Comparison of ENCODE assay signal across 8 mouse cellular contexts in genomic region chr6:91842897-91843627, GRCm38 (mm10). TPM values are rescaled to one million over a fixed set of nuclear protein-coding genes. Genes with fewer than 3 reads are reported as not detected.
DNase-seq lines count a peak whose midpoint lies in the region; ATAC-seq and TF ChIP-seq lines count a peak whose summit lies in the region.

No protein-coding gene starts in this region.

- no peak for TF ChIP-seq POLR2A in kidney, adult 2 months (IDR thresholded peaks at IDR 0.05; ENCODE audit: low read depth, low read length)
- TF ChIP-seq POLR2A in cortical plate, adult 2 months (IDR thresholded peaks at IDR 0.05; ENCODE audit: extremely low read depth, insufficient read depth, low read length): no peak

- H3K4me1 ChIP-seq in kidney, postnatal 0 days (replicated peaks; ENCODE audit: insufficient read depth, low read length): 0 out of 2 replicates have a peak, but pooled peaks cover 4% of the 10 kb centered on the region
- H3K4me1 ChIP-seq in kidney, adult 2 months (ENCODE audit: control insufficient read depth, insufficient read depth, low read length): no peaks in the 10 kb centered on the region
- no peaks in the 10 kb centered on the region for H3K4me1 ChIP-seq in cortical plate, adult 2 months (ENCODE audit: control insufficient read depth, insufficient read depth, low read length)
- H3K4me1 ChIP-seq in hindbrain, embryonic 10.5 days (replicated peaks): peaks cover 37% of the 10 kb centered on the region
- peaks cover 24% of the 10 kb centered on the region for H3K4me1 ChIP-seq in midbrain, embryonic 14.5 days (ENCODE audit: control insufficient read depth, insufficient read depth, low read length)

- peak overlapping the region; percentile 77 for H3K4me2 ChIP-seq in kidney, postnatal 0 days (ENCODE audit: low read length)
- H3K4me2 ChIP-seq in midbrain, embryonic 14.5 days (ENCODE audit: low read length): peak overlapping the region; percentile 81

- H3K27me3 ChIP-seq in kidney, postnatal 0 days (ENCODE audit: insufficient read depth, low read length): peaks cover 32% of the 10 kb centered on the region
- H3K27me3 ChIP-seq in kidney, adult 2 months (replicated peaks; ENCODE audit: control insufficient read depth, insufficient read depth, low read length): 0 out of 2 replicates have a peak, but pooled peaks cover 2% of the 10 kb centered on the region
- H3K27me3 ChIP-seq in hindbrain, embryonic 10.5 days (ENCODE audit: insufficient read depth, poor library complexity, severe bottlenecking): peaks cover 81% of the 10 kb centered on the region
- H3K27me3 ChIP-seq in midbrain, embryonic 14.5 days (ENCODE audit: control insufficient read depth, insufficient read depth, low read length): peaks cover 15% of the 10 kb centered on the region; the same call in 1 of the 2 replicates

- peak; percentile 21; the same call in 1 of the 2 replicates for ATAC-seq in kidney, postnatal 0 days (replicated peaks; ENCODE audit: low FRiP score, low read depth)
- peak; percentile 10; the same call in 1 of the 2 replicates for ATAC-seq in midbrain, embryonic 14.5 days (ENCODE audit: low FRiP score, low TSS enrichment)
- no peak for ATAC-seq in inflammation-experienced regulatory T-cells, adult 6 months

- no peak; the same call in 1 of the 2 replicates for TF ChIP-seq CTCF in kidney, postnatal 0 days (IDR thresholded peaks at IDR 0.05; ENCODE audit: low read depth)
- TF ChIP-seq CTCF in kidney, adult 2 months (conservative IDR thresholded peaks at IDR 0.05; ENCODE audit: insufficient read depth, insufficient read length, low read depth, low read length): no peak
- no peak for TF ChIP-seq CTCF in cortical plate, adult 2 months (IDR thresholded peaks at IDR 0.05; ENCODE audit: extremely low read depth, insufficient read depth, low read length)

- H3K9ac ChIP-seq in kidney, postnatal 0 days (ENCODE audit: low read depth, low read length): no peak overlapping the region
- peak overlapping the region; percentile 72 for H3K9ac ChIP-seq in midbrain, embryonic 14.5 days (replicated peaks; ENCODE audit: low read length)

- H3K27ac ChIP-seq in kidney, postnatal 0 days: no peak overlapping the region
- no peak overlapping the region for H3K27ac ChIP-seq in kidney, adult 2 months (ENCODE audit: insufficient read depth, low read depth, low read length)
- no peak overlapping the region for H3K27ac ChIP-seq in cortical plate, adult 2 months (ENCODE audit: insufficient read depth, low read length)
- H3K27ac ChIP-seq in hindbrain, embryonic 10.5 days: peak overlapping the region; percentile 66
- peak overlapping the region; percentile 60 for H3K27ac ChIP-seq in midbrain, embryonic 14.5 days (replicated peaks; ENCODE audit: low read depth, low read length)

- H3K4me3 ChIP-seq in kidney, postnatal 0 days (replicated peaks; ENCODE audit: low read depth, low read length): peak overlapping the region; percentile 42
- no peak overlapping the region for H3K4me3 ChIP-seq in kidney, adult 2 months (ENCODE audit: insufficient read depth, low read depth, low read length)
- H3K4me3 ChIP-seq in cortical plate, adult 2 months (ENCODE audit: insufficient read depth, low read length): peak overlapping the region; percentile 36
- peak overlapping the region; percentile 66 for H3K4me3 ChIP-seq in hindbrain, embryonic 10.5 days
- peak overlapping the region; percentile 57 for H3K4me3 ChIP-seq in midbrain, embryonic 14.5 days (replicated peaks; ENCODE audit: low read depth, low read length)

- no peaks in the 10 kb centered on the region for H3K36me3 ChIP-seq in kidney, postnatal 0 days (ENCODE audit: insufficient read depth, low read length)
- no peaks in the 10 kb centered on the region for H3K36me3 ChIP-seq in kidney, adult 2 months (ENCODE audit: control insufficient read depth, insufficient read depth, low read length)
- H3K36me3 ChIP-seq in hindbrain, embryonic 10.5 days: no peaks in the 10 kb centered on the region
- H3K36me3 ChIP-seq in midbrain, embryonic 14.5 days (ENCODE audit: control insufficient read depth, insufficient read depth, low read length): no peaks in the 10 kb centered on the region

- no peak for DNase-seq in kidney, postnatal 0 days (ENCODE audit: low spot score)
- no peak for DNase-seq in kidney, adult 2 months
- peak; percentile 37 for DNase-seq in hindbrain, embryonic 10.5 days (ENCODE audit: low spot score)
- DNase-seq in midbrain, embryonic 14.5 days: peak; percentile 55
- no peak for DNase-seq in adrenal gland, postnatal 10 days
- no peak for DNase-seq in retina, embryonic 14.5 days (ENCODE audit: low spot score)

- 3% methylated on average over 46 of the region's 46 CpGs for WGBS in kidney, postnatal 0 days
- WGBS in kidney, adult 2 months: 4% methylated on average over 46 of the region's 46 CpGs
- 4% methylated on average over 46 of the region's 46 CpGs for WGBS in hindbrain, embryonic 10.5 days
- WGBS in midbrain, embryonic 14.5 days: 2% methylated on average over 46 of the region's 46 CpGs

- H3K9me3 ChIP-seq in kidney, postnatal 0 days (replicated peaks; ENCODE audit: low read length): no peaks in the 10 kb centered on the region
- no peaks in the 10 kb centered on the region for H3K9me3 ChIP-seq in hindbrain, embryonic 10.5 days
- no peaks in the 10 kb centered on the region for H3K9me3 ChIP-seq in midbrain, embryonic 14.5 days (ENCODE audit: control insufficient read depth, low read length)

RNA-seq across cellular contexts. Expression of gene Grip2, which starts 16.0 kb away (rescaled TPM):
- 0.68 and 0.72 TPM in 2 replicates for polyA plus RNA-seq in kidney, postnatal 0 days (2015; fragmentation: Nextera tagmentation; extraction: Ambion mirVana)
- 3.8 and 6.4 TPM in 2 replicates for polyA plus RNA-seq in kidney, adult 2 months (2012; rRNA removed)
- 20.0 and 20.5 TPM in 2 replicates for polyA plus RNA-seq in cortical plate, adult 2 months (2012; rRNA removed)
- 0.36 and 0.71 TPM in 2 replicates for polyA plus RNA-seq in hindbrain, embryonic 10.5 days (2016; fragmentation: Nextera tagmentation; extraction: Ambion mirVana)
- polyA plus RNA-seq in midbrain, embryonic 14.5 days (2014; fragmentation: Nextera tagmentation; extraction: Ambion mirVana): 7.5 and 7.6 TPM in 2 replicates
- 1 to 10 TPM; 1.5 to 2.6 TPM for total RNA-seq in adrenal gland, postnatal 10 days (2021)
- under 1 TPM; 0.06 to 0.41 (median 0.21) TPM for polyA plus RNA-seq in inflammation-experienced regulatory T-cells, adult 6 months (2017; shearing (Covaris generic))

RNA-seq across cellular contexts. Expression of gene Ccdc174, which starts 34.8 kb away (rescaled TPM):
- polyA plus RNA-seq in kidney, postnatal 0 days (2015; fragmentation: Nextera tagmentation; extraction: Ambion mirVana): 38.3 and 38.6 TPM in 2 replicates
- polyA plus RNA-seq in kidney, adult 2 months (2012; rRNA removed): 3.3 and 4.2 TPM in 2 replicates
- polyA plus RNA-seq in cortical plate, adult 2 months (2012; rRNA removed): 17.7 and 18.5 TPM in 2 replicates
- 32.2 and 35.1 TPM in 2 replicates for polyA plus RNA-seq in hindbrain, embryonic 10.5 days (2016; fragmentation: Nextera tagmentation; extraction: Ambion mirVana)
- polyA plus RNA-seq in midbrain, embryonic 14.5 days (2014; fragmentation: Nextera tagmentation; extraction: Ambion mirVana): 43.3 and 47.3 TPM in 2 replicates
- total RNA-seq in adrenal gland, postnatal 10 days (2021): 10 to 100 TPM; 22.8 to 25.1 TPM
- 10 to 100 TPM; 49.5 to 54.7 (median 50.6) TPM for polyA plus RNA-seq in inflammation-experienced regulatory T-cells, adult 6 months (2017; shearing (Covaris generic))

RNA-seq across cellular contexts. Expression of gene 4930590J08Rik, which starts 59.5 kb away (rescaled TPM):
- 0.06 and 0.21 TPM in 2 replicates for polyA plus RNA-seq in kidney, postnatal 0 days (2015; fragmentation: Nextera tagmentation; extraction: Ambion mirVana)
- polyA plus RNA-seq in kidney, adult 2 months (2012; rRNA removed): 0.19 and 0.26 TPM in 2 replicates
- polyA plus RNA-seq in cortical plate, adult 2 months (2012; rRNA removed): 2.2 and 2.9 TPM in 2 replicates
- 0.30 and 0.50 TPM in 2 replicates for polyA plus RNA-seq in hindbrain, embryonic 10.5 days (2016; fragmentation: Nextera tagmentation; extraction: Ambion mirVana)
- polyA plus RNA-seq in midbrain, embryonic 14.5 days (2014; fragmentation: Nextera tagmentation; extraction: Ambion mirVana): 1.1 and 1.7 TPM in 2 replicates
- total RNA-seq in adrenal gland, postnatal 10 days (2021): 1 to 10 TPM in 1 of 2 experiments, under 1 TPM in 1; 0.81 to 1.3 TPM
- under 1 TPM; 0.40 to 0.59 (median 0.59) TPM for polyA plus RNA-seq in inflammation-experienced regulatory T-cells, adult 6 months (2017; shearing (Covaris generic))

Comparison
In these comparisons a context has a peak if more than half of its experiments do, and no peak if none do; other contexts are left out.
1. DNase-seq: peak in hindbrain, embryonic 10.5 days (single experiment) and midbrain, embryonic 14.5 days (single experiment); none in kidney, postnatal 0 days (single experiment), kidney, adult 2 months (single experiment), adrenal gland, postnatal 10 days (single experiment) and retina, embryonic 14.5 days (single experiment).
2. H3K27ac ChIP-seq: peak in hindbrain, embryonic 10.5 days (single experiment) and midbrain, embryonic 14.5 days (single experiment); none in kidney, postnatal 0 days (single experiment), kidney, adult 2 months (single experiment) and cortical plate, adult 2 months (single experiment).